Mouse (Mus musculus) liver, adult 2 months (tissue): ENCODE results near the gene Alox12. TPM values are rescaled to one million over a fixed set of nuclear protein-coding genes. Genes with fewer than 3 reads are reported as not detected.
A peak's percentile ranks its signal among the peaks of the same experiment; 100 is the strongest.

Experiments used
- DNase-seq: peaks from one replicate; pipeline ENCODE4 v3.0.0-alpha.2; 2011; ENCODE audit warnings: low read depth, low spot score; ENCODE audit errors: extremely low read depth
- H3K27ac ChIP-seq: fragments of 200-500 bp; replicated peaks from 2 replicates; pipeline ENCODE4 v1.5.1; 2012; ENCODE audit warnings: low read depth, mild to moderate bottlenecking, control low read depth, inconsistent platforms, low read length; ENCODE audit not compliant: insufficient read depth
- H3K27me3 ChIP-seq: fragments of 200-500 bp; 2 replicates; pipeline ENCODE4 v1.6.1; 2012; ENCODE audit warnings: mild to moderate bottlenecking, moderate library complexity, low read length, inconsistent platforms; ENCODE audit not compliant: control insufficient read depth, insufficient read depth
- H3K36me3 ChIP-seq: fragments of 200-500 bp; 2 replicates; pipeline ENCODE4 v1.6.1; 2012; ENCODE audit warnings: low read length, inconsistent platforms; ENCODE audit not compliant: control insufficient read depth, insufficient read depth
- H3K4me1 ChIP-seq: fragments of 200-500 bp; 2 replicates; pipeline ENCODE4 v1.6.1; 2011; ENCODE audit warnings: low read length; ENCODE audit not compliant: control insufficient read depth, insufficient read depth
- H3K4me3 ChIP-seq: fragments of 200-500 bp; 2 replicates; pipeline ENCODE4 v1.5.1; 2011; ENCODE audit warnings: low read depth, mild to moderate bottlenecking, control low read depth, low read length, moderate library complexity; ENCODE audit not compliant: insufficient read depth
- H3K79me2 ChIP-seq: fragments of 200-500 bp; 2 replicates; pipeline ENCODE4 v1.6.1; 2012; ENCODE audit warnings: inconsistent platforms, mild to moderate bottlenecking, low read length, moderate library complexity; ENCODE audit not compliant: control insufficient read depth, insufficient read depth
- H3K9ac ChIP-seq: fragments of 200-500 bp; 2 replicates; pipeline ENCODE4 v1.6.1; 2012; ENCODE audit warnings: low read depth, mild to moderate bottlenecking, control low read depth, inconsistent platforms, low read length
- CTCF ChIP-seq: fragments of 200-500 bp; IDR thresholded peaks from 2 replicates; pipeline ENCODE4 v1.5.1; 2011; ENCODE audit warnings: low read depth, low read length, control low read depth
- POLR2A ChIP-seq: fragments of 200-500 bp; IDR thresholded peaks from 2 replicates; pipeline ENCODE4 v1.6.1; 2011; ENCODE audit warnings: low read length, control low read depth; ENCODE audit not compliant: insufficient read depth; ENCODE audit errors: extremely low read depth
- WGBS: fragments of 180-500 bp; shearing (Covaris S2); methylation state at CpG from one replicate; pipeline ENCODE4 v1.1.7; 2018; 5-methylcytosine and 5-hydroxymethylcytosine counted together
- polyA plus RNA-seq: library from polyadenylated mRNA; depleted of rRNA; stranded (reverse); fragments of >200 nt; gene quantifications from 2 replicates; pipeline ENCODE4 v1.2.3, GENCODE M21; 2012
- total RNA-seq: library from RNA; depleted of rRNA; stranded (reverse); fragments of >200 nt; gene quantifications from 2 replicates; pipeline ENCODE4 v1.2.3, GENCODE M21; 2014

The Alox12 gene
- total and polyA plus RNA-seq, 2 experiments: 0.09 to 0.28 TPM

DNA sequence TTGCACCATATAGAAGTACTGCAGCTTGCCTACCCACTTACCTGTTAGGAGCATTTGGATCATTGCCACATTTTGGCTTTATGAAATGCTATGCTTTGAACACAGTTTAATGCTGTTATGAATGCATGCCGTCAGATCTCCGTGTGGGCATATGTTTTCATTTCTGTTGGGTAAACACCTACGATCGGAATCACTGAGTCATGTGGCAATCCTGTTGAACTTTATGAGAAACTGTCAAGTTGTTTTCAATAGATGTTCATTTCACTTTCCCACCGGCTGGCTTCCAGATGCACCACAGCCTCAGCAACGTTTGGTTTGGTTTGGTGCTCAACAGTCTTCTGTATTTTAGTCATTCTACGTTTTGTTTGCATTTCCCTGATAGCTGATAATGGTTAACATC lies 16.5 kb upstream of the Alox12 start:
- no peak for TF ChIP-seq CTCF
- no peak for TF ChIP-seq POLR2A
- Histone ChIP-seq H3K9ac (no peak overlapping the region), H3K27ac (no peak overlapping the region), H3K79me2 (no peaks in the 10 kb centered on the region), H3K27me3 (no peaks in the 10 kb centered on the region), H3K36me3 (no peaks in the 10 kb centered on the region), H3K4me3 (no peak overlapping the region), H3K4me1 (no peaks in the 10 kb centered on the region)
- WGBS: 74% methylated on average over 7 of the region's 7 CpGs
- DNase-seq: no peak

- WGBS: 72% methylated on average over 1 of the region's 1 CpGs
- Histone ChIP-seq H3K4me3 (no peak overlapping the region), H3K4me1 (no peaks in the 10 kb centered on the region), H3K36me3 (no peaks in the 10 kb centered on the region), H3K27ac (no peak overlapping the region), H3K79me2 (no peaks in the 10 kb centered on the region), H3K9ac (no peak overlapping the region), H3K27me3 (no peaks in the 10 kb centered on the region)
- DNase-seq: no peak
- TF ChIP-seq POLR2A: no peak
- no peak for TF ChIP-seq CTCF
Observed at GRCm38 (mm10) chr11:70266405-70266804, 11.3 kb upstream of the Alox12 start.

DNA sequence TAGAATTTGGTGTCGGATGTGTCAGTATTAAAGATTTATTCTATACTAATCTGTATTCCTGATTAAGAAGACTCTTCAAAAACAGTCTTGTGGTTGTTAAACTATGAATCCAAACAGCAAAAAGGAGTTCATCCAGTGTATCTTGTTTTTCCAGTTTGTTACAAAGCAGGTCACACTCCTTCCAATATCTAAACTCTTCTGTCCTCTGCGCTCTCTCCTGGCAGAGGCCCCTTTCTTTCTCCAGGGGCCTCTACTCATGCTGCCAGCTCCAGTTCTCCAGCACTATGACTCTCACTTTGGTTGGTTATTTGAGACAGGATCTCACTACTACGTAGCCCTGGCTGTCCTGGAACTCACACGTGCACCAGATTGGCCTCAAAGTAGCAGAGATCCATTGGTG lies 10.7 kb upstream of the Alox12 start:
- Histone ChIP-seq H3K27ac (no peak overlapping the region), H3K36me3 (no peaks in the 10 kb centered on the region)

DNA sequence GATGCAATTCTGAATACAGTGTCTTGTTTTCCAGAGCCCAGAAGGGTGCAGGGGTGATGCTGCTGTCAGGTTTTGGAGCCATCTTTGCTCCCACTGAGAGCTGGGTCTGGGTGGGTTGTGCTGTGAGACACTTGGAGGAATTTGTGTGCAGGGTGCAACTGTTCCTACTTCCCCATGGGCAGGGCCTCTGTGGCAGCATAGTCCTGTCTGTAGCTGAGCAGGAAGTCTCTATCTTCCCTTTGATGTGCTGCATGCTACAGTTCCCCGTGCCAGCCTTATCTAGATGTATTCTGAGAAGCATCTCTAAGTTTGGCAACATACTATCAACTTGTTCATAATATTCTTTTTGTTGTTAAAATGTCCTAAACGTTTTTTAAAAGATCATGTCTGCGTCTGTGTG lies 10.1 kb upstream of the Alox12 start:
- Histone ChIP-seq H3K27ac (no peak overlapping the region), H3K9ac (no peak overlapping the region), H3K79me2 (no peaks in the 10 kb centered on the region), H3K27me3 (no peaks in the 10 kb centered on the region), H3K4me3 (no peak overlapping the region), H3K4me1 (no peaks in the 10 kb centered on the region), H3K36me3 (no peaks in the 10 kb centered on the region)
- 47% methylated on average over 3 of the region's 3 CpGs for WGBS
- DNase-seq: no peak
- TF ChIP-seq CTCF: no peak
- no peak for TF ChIP-seq POLR2A

More for the DNA sequence above, 10.7 kb upstream of the Alox12 start:
- no peak for DNase-seq
- Histone ChIP-seq H3K4me1 (no peaks in the 10 kb centered on the region), H3K79me2 (no peaks in the 10 kb centered on the region), H3K9ac (no peak overlapping the region), H3K27me3 (no peaks in the 10 kb centered on the region), H3K4me3 (no peak overlapping the region)
- 78% methylated on average over 4 of the region's 4 CpGs for WGBS
- TF ChIP-seq POLR2A: no peak
- TF ChIP-seq CTCF: no peak

GRCm38 (mm10) chr11:70259035-70259434 lies 3.9 kb upstream of the Alox12 start:
- no peak for TF ChIP-seq POLR2A
- no peak for TF ChIP-seq CTCF
- Histone ChIP-seq H3K4me3 (no peak overlapping the region), H3K36me3 (no peaks in the 10 kb centered on the region), H3K4me1 (no peaks in the 10 kb centered on the region), H3K79me2 (no peaks in the 10 kb centered on the region), H3K27me3 (peaks cover 6% of the 10 kb centered on the region; the same call in 1 of the 2 replicates), H3K9ac (no peak overlapping the region), H3K27ac (no peak overlapping the region)
- 96% methylated on average over 4 of the region's 4 CpGs for WGBS
- no peak for DNase-seq

- no peaks in the 10 kb centered on the region for H3K36me3 ChIP-seq
- no peaks in the 10 kb centered on the region for H3K4me1 ChIP-seq
- 10% methylated on average over 18 of the region's 18 CpGs for WGBS
- no peak overlapping the region for H3K27ac ChIP-seq
- no peak overlapping the region for H3K9ac ChIP-seq
- no peaks in the 10 kb centered on the region for H3K79me2 ChIP-seq
- DNase-seq: no peak
- H3K4me3 ChIP-seq: peak overlapping the region; percentile 0; the same call in 1 of the 2 replicates
- peaks cover 6% of the 10 kb centered on the region; the same call in 1 of the 2 replicates for H3K27me3 ChIP-seq
- TF ChIP-seq POLR2A: no peak
- TF ChIP-seq CTCF: no peak
Observed at GRCm38 (mm10) chr11:70254337-70254736, 816 bp downstream of the Alox12 start.
